Mouse (Mus musculus) heart, postnatal 0 days (tissue): Measurements from ENCODE around the gene Cox17.

Source experiments
- CTCF ChIP-seq: IDR thresholded peaks from 2 replicates; pipeline ENCODE4 v1.5.1; 2016; ENCODE audit warnings: antibody characterized with exemption, control low read depth, low read depth
- EP300 ChIP-seq: IDR thresholded peaks from 2 replicates; pipeline ENCODE4 v1.6.1; 2016; ENCODE audit warnings: antibody characterized with exemption, low read depth

- TF ChIP-seq CTCF: no peak
- TF ChIP-seq EP300: no peak
Measured at GRCm38 (mm10) chr16:38329340-38329739, 17.5 kb upstream of the Cox17 start.
